Mouse (Mus musculus) liver, postnatal 0 days (tissue): ENCODE measurements around the gene Vegfd. TPM values are rescaled to one million over a fixed set of nuclear protein-coding genes. Genes with fewer than 3 reads are reported as not detected.

Experiments used
- ATAC-seq: fragments of 200-750 bp; cut with Nextera tagmentation; 2 replicates; pipeline ENCODE4 v1.8.0; 2017; ENCODE audit warnings: mild to moderate bottlenecking, moderate library complexity
- DNase-seq: peaks from one replicate; pipeline ENCODE4 v3.0.0-alpha.2; 2016
- H3K27ac ChIP-seq: fragments of 300-500 bp; sonication (generic); 2 replicates; pipeline ENCODE4 v1.5.1; 2014; ENCODE audit warnings: antibody characterized with exemption, moderate library complexity, mild to moderate bottlenecking, low read depth
- H3K27me3 ChIP-seq: fragments of 300-500 bp; sonication (generic); 2 replicates; pipeline ENCODE4 v1.6.1; 2014; ENCODE audit warnings: low read length, control low read depth, mixed read lengths; ENCODE audit not compliant: insufficient read depth
- H3K36me3 ChIP-seq: fragments of 300-500 bp; sonication (generic); replicated peaks from 2 replicates; pipeline ENCODE4 v1.6.1; 2014; ENCODE audit warnings: mild to moderate bottlenecking, control low read depth, low read length, moderate library complexity, mixed read lengths; ENCODE audit not compliant: insufficient read depth
- H3K4me1 ChIP-seq: fragments of 300-500 bp; sonication (generic); 2 replicates; pipeline ENCODE4 v1.6.1; 2014; ENCODE audit warnings: antibody characterized with exemption, mild to moderate bottlenecking, control low read depth; ENCODE audit not compliant: insufficient read depth
- H3K4me2 ChIP-seq: fragments of 300-500 bp; sonication (generic); 2 replicates; pipeline ENCODE4 v1.6.1; 2014; ENCODE audit warnings: low read depth, mild to moderate bottlenecking, low read length, moderate library complexity, mixed read lengths
- H3K4me3 ChIP-seq: fragments of 300-500 bp; sonication (generic); 2 replicates; pipeline ENCODE4 v1.5.1; 2014; ENCODE audit warnings: low read depth, low read length
- H3K9ac ChIP-seq: fragments of 300-500 bp; sonication (generic); replicated peaks from 2 replicates; pipeline ENCODE4 v1.6.1; 2014; ENCODE audit warnings: mild to moderate bottlenecking, moderate library complexity
- H3K9me3 ChIP-seq: fragments of 300-500 bp; sonication (generic); 2 replicates; pipeline ENCODE4 v1.6.1; 2016; ENCODE audit warnings: mild to moderate bottlenecking, control low read depth, low read length, mixed read lengths
- CTCF ChIP-seq: sonication (generic); IDR thresholded peaks from 2 replicates; pipeline ENCODE4 v1.5.1; 2016; ENCODE audit warnings: antibody characterized with exemption, low read depth
- EP300 ChIP-seq: IDR thresholded peaks from 2 replicates; pipeline ENCODE4 v1.6.1; 2016; ENCODE audit warnings: antibody characterized with exemption, low read depth, mild to moderate bottlenecking
- WGBS: fragments of 180-500 bp; shearing (Covaris S2); extraction: QIAGEN DNeasy Blood & Tissue Kit; methylation state at CpG from one replicate; pipeline ENCODE4 v1.1.7; 2014; ENCODE audit not compliant: insufficient replicate concordance; 5-methylcytosine and 5-hydroxymethylcytosine counted together
- polyA plus RNA-seq: library from polyadenylated mRNA; unstranded; fragments of >200 nt; fragmentation: Nextera tagmentation; extraction: Ambion mirVana; gene quantifications from 2 replicates; pipeline ENCODE4 v1.2.1, GENCODE M21; 2015

Vegfd gene
- polyA plus RNA-seq, 1 experiment from 2014 or later: 0.38 TPM

DNA sequence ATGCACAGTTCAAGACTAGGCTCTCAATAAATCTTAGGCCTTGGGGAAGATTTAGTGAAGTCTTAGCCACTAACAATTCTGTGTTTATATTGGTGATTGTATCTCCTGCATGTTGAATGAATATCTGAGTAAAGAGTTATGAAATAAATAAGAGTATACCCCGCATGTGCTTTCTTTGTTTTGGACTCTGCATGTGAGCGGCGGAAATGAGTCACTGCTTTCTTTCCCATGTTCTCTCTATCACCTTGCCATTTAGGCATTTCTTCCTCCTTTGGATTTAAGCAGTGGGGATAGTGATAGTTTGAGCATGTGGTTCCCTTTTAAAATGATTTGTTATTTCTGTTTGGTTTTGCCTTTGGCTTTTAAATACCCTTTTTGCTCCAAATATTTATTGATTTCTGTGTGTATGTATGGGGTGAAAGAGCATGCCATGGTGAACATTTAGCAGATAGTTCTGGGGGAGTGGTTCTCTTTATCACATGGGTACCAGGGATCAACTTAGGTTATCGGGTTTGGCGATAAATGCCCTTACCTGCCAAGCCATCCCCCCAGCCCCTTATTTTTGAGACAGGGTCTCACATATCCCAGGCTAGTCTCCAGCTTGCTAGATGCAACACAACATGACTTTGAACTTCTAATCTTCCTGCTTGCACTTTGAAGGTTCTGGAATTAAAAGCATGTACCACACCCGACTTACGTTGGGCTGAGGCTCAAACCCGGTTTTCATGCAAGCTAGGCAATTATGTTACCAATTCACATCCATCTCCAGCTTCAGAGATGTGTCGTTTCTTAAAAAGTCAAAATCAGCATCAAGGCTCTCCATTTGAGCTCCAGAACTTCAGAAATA, 73.9 kb downstream of the Vegfd start:
- H3K36me3 ChIP-seq: no peaks in the 10 kb centered on the region
- ATAC-seq: no peak
- no peak overlapping the region for H3K4me3 ChIP-seq
- WGBS: 71% methylated on average over 9 of the region's 9 CpGs
- H3K4me2 ChIP-seq: peak overlapping the region; percentile 15; the same call in 1 of the 2 replicates
- no peak for DNase-seq
- no peak for TF ChIP-seq EP300
- TF ChIP-seq CTCF: no peak
- no peak overlapping the region for H3K9ac ChIP-seq
- no peaks in the 10 kb centered on the region for H3K4me1 ChIP-seq
- H3K27ac ChIP-seq: no peak overlapping the region; the same call in 1 of the 2 replicates
- no peaks in the 10 kb centered on the region for H3K27me3 ChIP-seq
- no peaks in the 10 kb centered on the region for H3K9me3 ChIP-seq

DNA sequence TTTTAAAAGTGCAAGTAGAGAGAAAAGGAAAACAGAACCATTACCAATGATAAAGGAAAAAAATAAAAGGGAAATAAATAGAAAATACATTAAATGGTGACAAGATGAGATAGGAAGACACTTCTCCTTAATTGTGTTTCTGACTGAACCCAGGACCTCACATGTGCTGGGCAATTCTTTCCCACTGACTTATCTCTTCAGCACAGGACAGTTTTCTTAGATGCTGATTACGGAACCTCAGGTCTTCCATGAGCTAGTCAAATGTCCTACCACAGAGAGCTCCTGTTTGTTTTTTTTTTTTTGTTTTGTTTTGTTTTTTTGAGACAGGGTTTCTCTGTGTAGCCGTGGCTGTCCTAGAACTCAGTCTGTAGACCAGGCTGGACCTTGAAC, 74.5 kb downstream of the Vegfd start:
- no peak overlapping the region for H3K9ac ChIP-seq
- no peaks in the 10 kb centered on the region for H3K36me3 ChIP-seq
- H3K4me2 ChIP-seq: peak overlapping the region; percentile 15; the same call in 1 of the 2 replicates
- no peaks in the 10 kb centered on the region for H3K9me3 ChIP-seq
- peak overlapping the region; percentile 29; the same call in 1 of the 2 replicates for H3K27ac ChIP-seq
- no peak overlapping the region for H3K4me3 ChIP-seq
- no peaks in the 10 kb centered on the region for H3K4me1 ChIP-seq
- DNase-seq (no peak), ATAC-seq (peak; percentile 64)
- no peak for TF ChIP-seq CTCF
- TF ChIP-seq EP300: peak; percentile 67
- 59% methylated on average over 2 of the region's 2 CpGs for WGBS
- H3K27me3 ChIP-seq: no peaks in the 10 kb centered on the region

DNA sequence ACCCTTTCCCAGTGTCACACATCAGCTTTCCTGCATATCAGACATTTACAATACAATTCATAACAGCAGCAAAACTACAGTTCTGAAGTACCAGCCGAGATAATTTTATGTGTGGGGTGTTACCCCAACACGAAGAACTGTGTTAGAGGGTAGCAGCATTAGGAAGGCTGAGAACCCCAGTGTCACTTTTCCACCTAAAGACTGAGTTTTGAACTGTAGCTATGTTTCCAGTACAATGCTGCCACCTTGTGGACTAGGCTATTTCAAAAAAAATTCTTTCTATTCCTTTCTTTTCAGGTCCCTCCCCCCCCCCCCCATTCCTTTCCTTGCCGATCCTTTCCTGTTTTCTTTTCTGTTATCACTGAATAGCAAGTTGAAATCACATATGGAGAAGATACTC, 76.0 kb downstream of the Vegfd start:
- no peaks in the 10 kb centered on the region for H3K27me3 ChIP-seq
- DNase-seq: peak; percentile 31
- H3K4me2 ChIP-seq: no peak overlapping the region
- H3K4me1 ChIP-seq: no peaks in the 10 kb centered on the region
- H3K4me3 ChIP-seq: no peak overlapping the region
- ATAC-seq: 0 out of 2 replicates have a peak, but pooled peaks have one; percentile 19
- peak; percentile 66 for TF ChIP-seq CTCF
- TF ChIP-seq EP300: no peak
- H3K36me3 ChIP-seq: no peaks in the 10 kb centered on the region
- no peak overlapping the region for H3K27ac ChIP-seq
- H3K9me3 ChIP-seq: no peaks in the 10 kb centered on the region
- no peak overlapping the region for H3K9ac ChIP-seq
- 22% methylated on average over 3 of the region's 3 CpGs for WGBS

Other genes with a start within 250 kb of the Vegfd start
- gene Ace2, start 234.0 kb upstream of the Vegfd start, polyA plus RNA-seq: 0.20 and 0.23 TPM in 2 replicates
- gene Bmx, start 115.2 kb upstream of the Vegfd start, polyA plus RNA-seq: 0.81 and 0.83 TPM in 2 replicates
- 12.3 and 14.3 TPM in 2 replicates for gene Pir, start 104.0 kb upstream of the Vegfd start, polyA plus RNA-seq
- gene Piga, start 46.4 kb downstream of the Vegfd start, polyA plus RNA-seq: 5.3 and 5.8 TPM in 2 replicates
- 0.12 and 0.26 TPM in 2 replicates for gene Asb11, start 63.6 kb downstream of the Vegfd start, polyA plus RNA-seq
- not detected in 2 replicates for gene Asb9, start 132.9 kb downstream of the Vegfd start, polyA plus RNA-seq